Mouse (Mus musculus) E14TG2a.4 (cell line): ENCODE data around the gene Pcdh18.

Experiments
- CTCF ChIP-seq: conservative IDR thresholded peaks from 2 replicates; pipeline ENCODE4 v1.5.1; 2014; ENCODE audit warnings: low read length
- NANOG ChIP-seq: IDR thresholded peaks from 2 replicates; pipeline ENCODE4 v1.6.1; 2014; ENCODE audit warnings: borderline replicate concordance, low read length, mixed read lengths

- TF ChIP-seq CTCF, result no peak
- TF ChIP-seq NANOG, result no peak
Measured at GRCm38 (mm10) chr3:49788296-49788695, 31.2 kb upstream of the Pcdh18 start.
